Mouse (Mus musculus) adipocyte (in vitro differentiated cells): ENCODE measurements around the gene Prl8a1.

Source experiments
- DNase-seq: peaks from one replicate; pipeline ENCODE4 v3.0.0-alpha.2; 2016; ENCODE audit warnings: low spot score

Gene Prl8a1

GRCm38 (mm10) chr13:27582071-27582470 is at the start of gene Prl8a1:
Gene Prl8a1, minus strand, starts transcription at chr13:27582171.
- DNase-seq, result no peak

GRCm38 (mm10) chr13:27610482-27610881 is 28.5 kb upstream of the Prl8a1 start, which contains the start of gene Prl7b1:
Gene Prl7b1, minus strand, starts transcription at chr13:27610582.
- no peak for DNase-seq

- DNase-seq, result no peak
Measured at GRCm38 (mm10) chr13:27564506-27564905, 17.5 kb downstream of the Prl8a1 start, which contains the start of gene Prl8a9. Gene Prl8a9, minus strand, starts transcription at chr13:27564606.

- DNase-seq, result no peak
Measured at GRCm38 (mm10) chr13:27553336-27553735, 28.6 kb downstream of the Prl8a1 start.
